Mouse (Mus musculus) cerebellum, adult 18-20 months (tissue): ENCODE data around the gene Mgat5b.
A peak's percentile ranks its signal among the peaks of the same experiment; 100 is the strongest.

ENCODE experiments used
- DNase-seq, 2 experiments: peaks; one replicate each; pipeline ENCODE4 v3.0.0; 2021

Mgat5b gene

GRCm38 (mm10) chr11:116982543-116982942 lies 63.9 kb downstream of the Mgat5b start:
- DNase-seq, result no peak

GRCm38 (mm10) chr11:116985504-116986385 lies 67.1 kb downstream of the Mgat5b start:
- peak; percentile 11 to 13 for DNase-seq

- no peak for DNase-seq
These were observed 69.5 kb downstream of the Mgat5b start for GRCm38 (mm10) chr11:116988131-116988530.

- DNase-seq, result no peak
These were observed 71.6 kb downstream of the Mgat5b start for GRCm38 (mm10) chr11:116990231-116990630.

- DNase-seq, result no peak
These were observed 72.7 kb downstream of the Mgat5b start for GRCm38 (mm10) chr11:116991410-116991809.

GRCm38 (mm10) chr11:116991964-116992363 lies 73.3 kb downstream of the Mgat5b start:
- no peak for DNase-seq

- peak; percentile 28 to 50 for DNase-seq
These were observed 75.5 kb downstream of the Mgat5b start for GRCm38 (mm10) chr11:116994095-116994582.

GRCm38 (mm10) chr11:116996976-116997375 lies 78.3 kb downstream of the Mgat5b start:
- DNase-seq, result no peak

- no peak for DNase-seq
These were observed 80.3 kb downstream of the Mgat5b start for GRCm38 (mm10) chr11:116998935-116999334.

- no peak for DNase-seq
These were observed 81.6 kb downstream of the Mgat5b start for GRCm38 (mm10) chr11:117000219-117000618.

- DNase-seq, result no peak
These were observed 83.1 kb downstream of the Mgat5b start for GRCm38 (mm10) chr11:117001789-117002188.

- DNase-seq, result no peak
These were observed 84.8 kb downstream of the Mgat5b start for GRCm38 (mm10) chr11:117003503-117003902.

GRCm38 (mm10) chr11:117004277-117004676 lies 85.6 kb downstream of the Mgat5b start:
- no peak for DNase-seq

GRCm38 (mm10) chr11:117017462-117017861 lies 98.8 kb downstream of the Mgat5b start:
- DNase-seq, result no peak

- peak; percentile 69 to 78 for DNase-seq
These were observed 99.7 kb downstream of the Mgat5b start for GRCm38 (mm10) chr11:117018410-117018809.

- DNase-seq, result no peak
These were observed 102.4 kb downstream of the Mgat5b start for GRCm38 (mm10) chr11:117021026-117021425.

- DNase-seq, result no peak
These were observed 104.9 kb downstream of the Mgat5b start for GRCm38 (mm10) chr11:117023537-117023936.

- no peak for DNase-seq
These were observed 109.0 kb downstream of the Mgat5b start for GRCm38 (mm10) chr11:117027681-117028080.

- peak in 1 of 2 experiments; percentile 13 for DNase-seq
These were observed 110.4 kb downstream of the Mgat5b start for GRCm38 (mm10) chr11:117028861-117029568.

- DNase-seq, result no peak
These were observed 110.9 kb downstream of the Mgat5b start for GRCm38 (mm10) chr11:117029569-117029955.

- DNase-seq, result no peak
These were observed 111.4 kb downstream of the Mgat5b start for GRCm38 (mm10) chr11:117030018-117030417.

- no peak for DNase-seq
These were observed 111.9 kb downstream of the Mgat5b start for GRCm38 (mm10) chr11:117030471-117031101.

- DNase-seq, result no peak
These were observed 112.6 kb downstream of the Mgat5b start for GRCm38 (mm10) chr11:117031249-117031648.
